Mouse (Mus musculus) liver, embryonic 14.5 days (tissue): ENCODE measurements at regions not wholly inside any gene's neighbourhood (a gene's known extent, or its start where the extent isn't known, plus 50 kb on each side); places are given as distances from the start of the nearest gene placed in this dataset.

ENCODE experiments used
- CTCF ChIP-seq: IDR thresholded peaks from 2 replicates; pipeline ENCODE4 v1.5.1; 2016; ENCODE audit warnings: antibody characterized with exemption, low read depth, control low read depth
- EP300 ChIP-seq: IDR thresholded peaks from 2 replicates; pipeline ENCODE4 v1.6.1; 2016; ENCODE audit warnings: antibody characterized with exemption, low read depth

- TF ChIP-seq CTCF: no peak
- TF ChIP-seq EP300: no peak
Observed at GRCm38 (mm10) chr15:86737945-86738344, 523.7 kb downstream of the Tbc1d22a start.
